Mouse (Mus musculus) brown adipose tissue, adult 24 weeks (tissue): Measurements from ENCODE around the gene Polr3f. TPM values are rescaled to one million over a fixed set of nuclear protein-coding genes. Genes with fewer than 3 reads are reported as not detected.
A peak's percentile ranks its signal among the peaks of the same experiment; 100 is the strongest.

Experiments used
- H3K27ac ChIP-seq: fragments of 200-500 bp; replicated peaks from 2 replicates; pipeline ENCODE4 v1.5.1; 2012; ENCODE audit warnings: low read depth, mild to moderate bottlenecking, low read length
- H3K4me1 ChIP-seq: fragments of 200-500 bp; 2 replicates; pipeline ENCODE4 v1.6.1; 2012; ENCODE audit warnings: low read length, mixed read lengths; ENCODE audit not compliant: control insufficient read depth, insufficient read depth, insufficient read length
- H3K4me3 ChIP-seq: fragments of 200-500 bp; 2 replicates; pipeline ENCODE4 v1.5.1; 2012; ENCODE audit warnings: low read depth, mild to moderate bottlenecking, low read length, moderate library complexity; ENCODE audit not compliant: insufficient read depth
- polyA plus RNA-seq: library from polyadenylated mRNA; stranded (reverse); fragments of >200 nt; gene quantifications from 2 replicates; pipeline ENCODE4 v1.2.4, GENCODE M21; 2012; ENCODE audit not compliant: missing spikeins, insufficient read depth, insufficient read length

Polr3f gene
- polyA plus RNA-seq, 1 experiment, result 6.7 TPM

- Histone ChIP-seq H3K4me3 (no peak overlapping the region), H3K4me1 (no peaks in the 10 kb centered on the region), H3K27ac (no peak overlapping the region)
Measured at GRCm38 (mm10) chr2:144545481-144545880, 18.0 kb downstream of the Polr3f start.

- H3K4me3 ChIP-seq, result no peak overlapping the region
- no peak overlapping the region for H3K27ac ChIP-seq
- no peaks in the 10 kb centered on the region for H3K4me1 ChIP-seq
Measured at GRCm38 (mm10) chr2:144547559-144547958, 20.0 kb downstream of the Polr3f start.

- Histone ChIP-seq H3K27ac (no peak within 1 kb of the TSS), H3K4me3 (peak within 1 kb of the TSS; percentile 82)
Measured at GRCm38 (mm10) chr2:144550529-144550928, 23.0 kb downstream of the Polr3f start, which contains the start of gene Rbbp9. Gene Rbbp9, minus strand, starts transcription at chr2:144550869.

GRCm38 (mm10) chr2:144553905-144554304, 26.4 kb downstream of the Polr3f start:
- Histone ChIP-seq H3K4me1 (no peaks in the 10 kb centered on the region), H3K27ac (no peak overlapping the region), H3K4me3 (no peak overlapping the region)

More at GRCm38 (mm10) chr2:144550529-144550928, 23.0 kb downstream of the Polr3f start, which contains the start of gene Rbbp9:
- no peaks in the 10 kb centered on the region for H3K4me1 ChIP-seq

GRCm38 (mm10) chr2:144555286-144555819, 27.8 kb downstream of the Polr3f start:
- Histone ChIP-seq H3K4me3 (peak overlapping the region; percentile 71), H3K27ac (peak overlapping the region; percentile 94), H3K4me1 (no peaks in the 10 kb centered on the region)

GRCm38 (mm10) chr2:144555820-144556552, 28.5 kb downstream of the Polr3f start, which contains the start of gene Sec23b:
Gene Sec23b, plus strand, starts transcription at chr2:144556229.
- Histone ChIP-seq H3K4me3 (peak within 1 kb of the TSS; percentile 88), H3K27ac (peak within 1 kb of the TSS; percentile 94), H3K4me1 (no peaks in the 10 kb centered on the region)

GRCm38 (mm10) chr2:144588723-144589122, 61.2 kb downstream of the Polr3f start:
- no peak overlapping the region for H3K27ac ChIP-seq
- no peak overlapping the region for H3K4me3 ChIP-seq
- no peaks in the 10 kb centered on the region for H3K4me1 ChIP-seq

Other genes starting within 250 kb of the Polr3f start
- not detected in 2 replicates for gene Ovol2, start 195.6 kb upstream of the Polr3f start, polyA plus RNA-seq
- 9.9 and 17.2 TPM in 2 replicates for gene Kat14, start 158.7 kb upstream of the Polr3f start, polyA plus RNA-seq
- 3.4 and 6.3 TPM in 2 replicates for gene Pet117, start 158.7 kb upstream of the Polr3f start, polyA plus RNA-seq
- 0.38 and 1.4 TPM in 2 replicates for gene Dzank1, start 304 bp upstream of the Polr3f start, polyA plus RNA-seq
- 29.5 and 46.7 TPM in 2 replicates for gene Rbbp9, start 23.2 kb downstream of the Polr3f start, polyA plus RNA-seq
- gene Sec23b, start 28.5 kb downstream of the Polr3f start, polyA plus RNA-seq, result 23.7 and 25.4 TPM in 2 replicates
- gene Smim26, start 66.3 kb downstream of the Polr3f start, polyA plus RNA-seq, result 147 and 151 TPM in 2 replicates
- gene Dtd1, start 72.2 kb downstream of the Polr3f start, polyA plus RNA-seq, result 23.6 and 25.9 TPM in 2 replicates